Mouse (Mus musculus) heart, postnatal 0 days (tissue): ENCODE measurements around the gene Nova1.

Experiments used
- CTCF ChIP-seq: IDR thresholded peaks from 2 replicates; pipeline ENCODE4 v1.5.1; 2016; ENCODE audit warnings: antibody characterized with exemption, control low read depth, low read depth
- EP300 ChIP-seq: IDR thresholded peaks from 2 replicates; pipeline ENCODE4 v1.6.1; 2016; ENCODE audit warnings: antibody characterized with exemption, low read depth

DNA sequence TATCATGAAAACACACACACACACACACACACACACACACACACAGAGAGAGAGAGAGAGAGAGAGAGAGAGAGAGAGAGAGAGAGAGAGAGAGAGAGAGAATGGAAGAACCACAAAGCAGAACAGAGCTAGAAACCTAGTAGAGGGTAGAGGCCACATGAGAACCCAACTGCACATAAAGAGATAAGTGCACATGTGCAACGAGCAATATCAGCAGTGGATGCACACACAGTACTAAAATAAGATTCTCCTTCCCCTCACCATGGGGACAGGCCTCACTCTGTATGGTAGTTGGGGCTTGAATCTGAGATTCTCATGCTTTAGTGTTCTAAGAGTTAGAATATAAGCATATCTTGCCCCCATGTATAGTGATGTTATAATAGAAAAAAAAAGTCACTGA, 86.8 kb downstream of the Nova1 start:
- TF ChIP-seq CTCF: no peak
- no peak for TF ChIP-seq EP300
